Mouse (Mus musculus) brown adipose tissue, adult 24 weeks (tissue): ENCODE data around the gene Xpo6. TPM values are rescaled to one million over a fixed set of nuclear protein-coding genes. Genes with fewer than 3 reads are reported as not detected.
A peak's percentile ranks its signal among the peaks of the same experiment; 100 is the strongest.

Experiments
- H3K27ac ChIP-seq: fragments of 200-500 bp; replicated peaks from 2 replicates; pipeline ENCODE4 v1.5.1; 2012; ENCODE audit warnings: low read depth, mild to moderate bottlenecking, low read length
- H3K4me1 ChIP-seq: fragments of 200-500 bp; 2 replicates; pipeline ENCODE4 v1.6.1; 2012; ENCODE audit warnings: low read length, mixed read lengths; ENCODE audit not compliant: control insufficient read depth, insufficient read depth, insufficient read length
- H3K4me3 ChIP-seq: fragments of 200-500 bp; 2 replicates; pipeline ENCODE4 v1.5.1; 2012; ENCODE audit warnings: low read depth, mild to moderate bottlenecking, low read length, moderate library complexity; ENCODE audit not compliant: insufficient read depth
- polyA plus RNA-seq: library from polyadenylated mRNA; stranded (reverse); fragments of >200 nt; gene quantifications from 2 replicates; pipeline ENCODE4 v1.2.4, GENCODE M21; 2012; ENCODE audit not compliant: missing spikeins, insufficient read depth, insufficient read length

Gene Xpo6
- polyA plus RNA-seq, 1 experiment: 19.7 TPM

GRCm38 (mm10) chr7:126086321-126086741 is 114.0 kb downstream of the Xpo6 start:
- 0 out of 2 replicates have a peak, but pooled peaks cover 3% of the 10 kb centered on the region for H3K4me1 ChIP-seq
- H3K27ac ChIP-seq: no peak overlapping the region
- H3K4me3 ChIP-seq: no peak overlapping the region

- Histone ChIP-seq H3K4me1 (0 out of 2 replicates have a peak, but pooled peaks cover 3% of the 10 kb centered on the region), H3K27ac (no peak overlapping the region), H3K4me3 (no peak overlapping the region)
These were observed 115.1 kb downstream of the Xpo6 start for GRCm38 (mm10) chr7:126085154-126085553.

GRCm38 (mm10) chr7:126083980-126084348 is 116.3 kb downstream of the Xpo6 start:
- Histone ChIP-seq H3K4me3 (no peak overlapping the region), H3K27ac (no peak overlapping the region), H3K4me1 (0 out of 2 replicates have a peak, but pooled peaks cover 3% of the 10 kb centered on the region)

GRCm38 (mm10) chr7:126083341-126083979 is 116.8 kb downstream of the Xpo6 start:
- no peak overlapping the region for H3K4me3 ChIP-seq
- H3K27ac ChIP-seq: no peak overlapping the region
- 0 out of 2 replicates have a peak, but pooled peaks cover 3% of the 10 kb centered on the region for H3K4me1 ChIP-seq

GRCm38 (mm10) chr7:126082286-126082741 is 118.0 kb downstream of the Xpo6 start, which contains the start of gene Gsg1l:
Gene Gsg1l (minus strand): TSS chr7:126082411.
- no peak within 1 kb of the TSS for H3K27ac ChIP-seq
- H3K4me1 ChIP-seq: 0 out of 2 replicates have a peak, but pooled peaks cover 3% of the 10 kb centered on the region
- H3K4me3 ChIP-seq: peak within 1 kb of the TSS; percentile 37

GRCm38 (mm10) chr7:126081727-126082285 is 118.5 kb downstream of the Xpo6 start:
- Histone ChIP-seq H3K4me1 (0 out of 2 replicates have a peak, but pooled peaks cover 3% of the 10 kb centered on the region), H3K27ac (no peak overlapping the region), H3K4me3 (peak overlapping the region; percentile 37)

GRCm38 (mm10) chr7:126080949-126081654 is 119.2 kb downstream of the Xpo6 start:
- 0 out of 2 replicates have a peak, but pooled peaks cover 3% of the 10 kb centered on the region for H3K4me1 ChIP-seq
- peak overlapping the region; percentile 37 for H3K4me3 ChIP-seq
- H3K27ac ChIP-seq: no peak overlapping the region

GRCm38 (mm10) chr7:126076935-126077334 is 123.4 kb downstream of the Xpo6 start:
- H3K4me1 ChIP-seq: no peaks in the 10 kb centered on the region
- H3K27ac ChIP-seq: no peak overlapping the region
- no peak overlapping the region for H3K4me3 ChIP-seq

GRCm38 (mm10) chr7:126075058-126075457 is 125.2 kb downstream of the Xpo6 start:
- H3K4me3 ChIP-seq: no peak overlapping the region
- no peaks in the 10 kb centered on the region for H3K4me1 ChIP-seq
- no peak overlapping the region for H3K27ac ChIP-seq

GRCm38 (mm10) chr7:126070321-126070720 is 130.0 kb downstream of the Xpo6 start:
- no peaks in the 10 kb centered on the region for H3K4me1 ChIP-seq
- H3K27ac ChIP-seq: no peak overlapping the region
- no peak overlapping the region for H3K4me3 ChIP-seq

GRCm38 (mm10) chr7:126066777-126067176 is 133.5 kb downstream of the Xpo6 start:
- Histone ChIP-seq H3K4me3 (no peak overlapping the region), H3K27ac (no peak overlapping the region), H3K4me1 (no peaks in the 10 kb centered on the region)

- H3K4me1 ChIP-seq: no peaks in the 10 kb centered on the region
- no peak overlapping the region for H3K27ac ChIP-seq
- H3K4me3 ChIP-seq: no peak overlapping the region
These were observed 134.9 kb downstream of the Xpo6 start for GRCm38 (mm10) chr7:126065243-126065876.

GRCm38 (mm10) chr7:126062228-126062627 is 138.1 kb downstream of the Xpo6 start:
- no peak overlapping the region for H3K27ac ChIP-seq
- no peaks in the 10 kb centered on the region for H3K4me1 ChIP-seq
- no peak overlapping the region for H3K4me3 ChIP-seq

- no peaks in the 10 kb centered on the region for H3K4me1 ChIP-seq
- no peak overlapping the region for H3K27ac ChIP-seq
These were observed 141.4 kb downstream of the Xpo6 start for GRCm38 (mm10) chr7:126058918-126059317.

GRCm38 (mm10) chr7:126057332-126057914 is 142.9 kb downstream of the Xpo6 start:
- Histone ChIP-seq H3K27ac (no peak overlapping the region), H3K4me3 (no peak overlapping the region), H3K4me1 (no peaks in the 10 kb centered on the region)

More at GRCm38 (mm10) chr7:126058918-126059317, 141.4 kb downstream of the Xpo6 start:
- no peak overlapping the region for H3K4me3 ChIP-seq
